Mouse (Mus musculus): ENCODE measurements around the gene Tmbim4. TPM values are rescaled to one million over a fixed set of nuclear protein-coding genes. Genes with fewer than 3 reads are reported as not detected.
A peak's percentile ranks its signal among the peaks of the same experiment; 100 is the strongest.
"Not testable (repeated sequence)": the region's sequence is repeated elsewhere in the genome, so short reads cannot be mapped to it uniquely, and the experiment has no call there.

Tmbim4 gene
- polyA plus RNA-seq, 1 experiment from 2014 or later = 151 TPM

DNA sequence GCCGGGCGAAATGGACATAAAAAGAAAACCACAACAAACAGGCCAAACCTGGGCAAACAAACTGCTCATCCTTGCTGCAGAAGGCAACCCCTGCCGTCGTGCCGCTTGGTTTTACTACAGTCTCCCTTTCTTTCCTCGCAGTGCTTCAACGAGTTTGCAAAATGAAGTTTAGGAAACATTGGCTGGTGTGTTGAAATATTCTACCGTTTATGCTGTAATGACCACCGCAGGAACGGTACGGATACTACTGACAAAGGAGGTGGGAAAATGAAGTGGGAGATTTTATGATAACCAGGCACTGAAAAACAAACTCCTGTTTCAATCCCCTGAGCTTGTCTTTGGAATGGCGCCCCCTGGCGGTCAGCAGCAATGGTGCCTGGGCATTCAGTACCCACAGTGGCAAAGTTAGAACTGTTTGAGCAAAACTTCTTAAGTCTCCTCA lies 592 bp downstream of the Tmbim4 start, which contains the start of gene Irak3:
Gene Irak3, minus strand, starts transcription at position 170 of the 442 bp plus-strand sequence.
- H3K36me3 ChIP-seq = no peaks in the 10 kb centered on the region
- H3K4me2 ChIP-seq = peak within 1 kb of the TSS; percentile 89
- H3K27ac ChIP-seq = peak within 1 kb of the TSS; percentile 24; the same call in 1 of the 2 replicates
- H3K9me3 ChIP-seq (replicated peaks) = no peaks in the 10 kb centered on the region
- WGBS = 2% methylated on average over 13 of the region's 13 CpGs
- H3K9ac ChIP-seq = peak within 1 kb of the TSS; percentile 35
- peaks cover 13% of the 10 kb centered on the region for H3K27me3 ChIP-seq
- peak within 1 kb of the TSS; percentile 53 for H3K4me3 ChIP-seq (replicated peaks)
- peak; percentile 78 for ATAC-seq (replicated peaks; ENCODE audit: low FRiP score)
- peaks cover 13% of the 10 kb centered on the region for H3K4me1 ChIP-seq

- H3K4me2 ChIP-seq = no peak overlapping the region
- H3K27ac ChIP-seq = no peak overlapping the region
- ATAC-seq (replicated peaks; ENCODE audit: low FRiP score) = peak; percentile 56; the same call in 1 of the 2 replicates
Measured at GRCm38 (mm10) chr10:120202467-120203250, 1.3 kb downstream of the Tmbim4 start.

DNA sequence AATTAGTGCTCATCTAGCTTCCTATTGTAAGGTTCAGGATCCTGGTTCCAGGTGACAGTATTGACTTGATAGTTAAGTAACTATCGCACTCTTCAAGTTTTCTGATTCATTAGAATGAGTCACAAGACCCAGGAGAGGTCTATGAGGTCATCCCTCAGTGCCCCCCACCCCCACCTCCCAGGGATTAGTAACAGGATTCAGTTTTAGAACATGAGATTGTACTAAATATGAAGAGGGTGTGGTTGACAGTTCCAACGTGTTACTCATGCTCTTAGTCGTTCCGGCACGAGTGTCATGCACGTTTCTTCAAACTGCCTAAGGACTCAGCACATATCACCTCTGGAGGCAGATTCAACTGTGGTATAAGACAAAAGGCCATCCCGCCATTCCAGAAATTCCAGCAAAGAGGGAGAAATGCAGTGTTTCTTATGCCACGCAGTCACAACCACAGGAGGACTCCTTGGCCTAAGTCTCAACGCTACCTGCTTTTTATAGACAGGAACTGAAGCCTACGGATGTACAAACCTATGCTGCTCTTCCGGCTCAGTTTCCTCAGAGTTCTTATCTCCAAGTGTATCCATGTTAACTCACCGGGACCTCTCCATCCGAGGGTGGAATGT lies 3.3 kb downstream of the Tmbim4 start:
- no peak for ATAC-seq (replicated peaks; ENCODE audit: low FRiP score)
- H3K9me3 ChIP-seq (replicated peaks) = no peaks in the 10 kb centered on the region
- H3K27me3 ChIP-seq = peaks cover 13% of the 10 kb centered on the region
- H3K27ac ChIP-seq = no peak overlapping the region
- no peak overlapping the region for H3K9ac ChIP-seq
- no peak overlapping the region for H3K4me3 ChIP-seq (replicated peaks)
- H3K4me1 ChIP-seq = peaks cover 18% of the 10 kb centered on the region
- WGBS = 85% methylated on average over 13 of the region's 13 CpGs
- no peak overlapping the region for H3K4me2 ChIP-seq
- no peaks in the 10 kb centered on the region for H3K36me3 ChIP-seq

More at GRCm38 (mm10) chr10:120202467-120203250, 1.3 kb downstream of the Tmbim4 start:
- peaks cover 13% of the 10 kb centered on the region for H3K27me3 ChIP-seq
- no peaks in the 10 kb centered on the region for H3K9me3 ChIP-seq (replicated peaks)
- no peak overlapping the region for H3K4me3 ChIP-seq (replicated peaks)
- H3K36me3 ChIP-seq = no peaks in the 10 kb centered on the region
- 64% methylated on average over 16 of the region's 16 CpGs for WGBS
- no peak overlapping the region for H3K9ac ChIP-seq
- H3K4me1 ChIP-seq = peaks cover 13% of the 10 kb centered on the region

DNA sequence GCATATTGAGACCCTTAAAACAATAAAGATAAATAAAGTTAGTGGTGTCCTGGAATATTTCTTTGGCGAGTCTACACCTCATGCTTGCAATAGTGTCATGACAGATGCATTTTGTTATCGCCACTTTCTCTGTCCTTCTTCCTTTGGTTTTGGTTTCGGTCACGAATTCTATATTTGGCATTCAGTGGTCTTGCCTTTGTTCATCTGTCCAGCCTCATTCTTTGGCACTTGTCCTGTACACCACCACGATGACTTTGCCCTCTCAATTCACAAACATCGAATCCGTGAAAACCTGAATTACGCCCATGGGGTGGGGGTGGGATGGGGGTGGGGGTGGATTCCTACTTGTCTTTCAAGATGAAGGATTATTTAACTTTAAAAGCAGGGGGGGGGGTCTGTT lies 6.6 kb downstream of the Tmbim4 start:
- Histone ChIP-seq H3K9ac (no peak overlapping the region), H3K27ac (no peak overlapping the region), H3K9me3 (replicated peaks) (no peaks in the 10 kb centered on the region), H3K27me3 (no peaks in the 10 kb centered on the region), H3K36me3 (peaks cover 13% of the 10 kb centered on the region; the same call in 1 of the 2 replicates), H3K4me2 (no peak overlapping the region), H3K4me1 (peaks cover 10% of the 10 kb centered on the region), H3K4me3 (replicated peaks) (no peak overlapping the region)
- WGBS = 92% methylated on average over 8 of the region's 8 CpGs
- ATAC-seq (replicated peaks; ENCODE audit: low FRiP score) = no peak

DNA sequence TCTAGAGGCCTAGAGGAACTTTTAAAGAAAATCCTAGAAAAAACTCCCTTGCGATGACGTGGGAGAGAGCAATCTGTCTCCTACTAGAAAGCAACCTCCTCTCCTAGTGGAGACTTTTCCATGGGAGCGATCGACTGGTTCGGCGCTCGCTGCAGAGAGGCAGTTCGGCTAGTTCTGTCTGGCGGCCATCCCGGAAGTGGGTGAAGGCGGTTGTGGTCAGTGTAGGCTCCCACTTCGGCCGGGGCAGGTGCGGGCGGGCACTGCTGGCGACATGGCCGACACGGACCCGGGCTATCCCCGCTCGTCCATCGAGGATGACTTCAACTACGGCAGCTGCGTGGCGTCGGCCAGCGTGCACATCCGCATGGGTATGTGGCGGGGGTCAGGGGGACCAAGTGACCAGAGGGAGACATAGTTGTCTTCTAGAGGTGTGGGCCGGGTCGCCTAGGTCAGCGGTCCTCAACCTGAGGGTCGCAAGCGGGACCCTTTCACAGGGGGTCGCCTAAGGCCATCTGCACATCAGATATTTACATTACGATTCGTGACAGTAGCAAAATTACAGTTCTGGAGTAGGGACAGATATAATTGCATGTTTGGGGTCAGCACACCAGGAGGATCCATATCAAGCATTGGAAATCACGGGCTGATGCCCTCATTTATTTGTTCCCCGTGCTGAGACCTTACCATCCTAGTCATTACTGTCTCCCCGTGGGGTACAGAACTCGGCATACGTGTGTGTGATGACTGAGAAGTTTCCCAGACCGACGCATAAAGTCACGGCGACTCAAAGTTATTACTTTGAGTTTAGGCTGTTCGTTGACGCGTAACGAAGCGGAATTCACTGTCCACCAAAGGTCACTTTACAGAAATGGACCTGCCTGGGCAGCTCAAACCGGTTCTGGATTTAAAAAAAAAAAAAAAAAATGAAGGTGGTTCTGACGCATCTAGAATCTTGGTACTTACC lies 7.5 kb downstream of the Tmbim4 start:
- no peaks in the 10 kb centered on the region for H3K27me3 ChIP-seq
- peak overlapping the region; percentile 96 for H3K4me3 ChIP-seq (replicated peaks)
- H3K27ac ChIP-seq = peak overlapping the region; percentile 63; the same call in 1 of the 2 replicates
- H3K4me2 ChIP-seq = peak overlapping the region; percentile 69
- H3K9ac ChIP-seq = peak overlapping the region; percentile 82
- peaks cover 13% of the 10 kb centered on the region; the same call in 1 of the 2 replicates for H3K36me3 ChIP-seq
- WGBS = 3% methylated on average over 53 of the region's 53 CpGs
- peak; percentile 95 for ATAC-seq (replicated peaks; ENCODE audit: low FRiP score)
- peaks cover 10% of the 10 kb centered on the region for H3K4me1 ChIP-seq
- no peaks in the 10 kb centered on the region for H3K9me3 ChIP-seq (replicated peaks)

DNA sequence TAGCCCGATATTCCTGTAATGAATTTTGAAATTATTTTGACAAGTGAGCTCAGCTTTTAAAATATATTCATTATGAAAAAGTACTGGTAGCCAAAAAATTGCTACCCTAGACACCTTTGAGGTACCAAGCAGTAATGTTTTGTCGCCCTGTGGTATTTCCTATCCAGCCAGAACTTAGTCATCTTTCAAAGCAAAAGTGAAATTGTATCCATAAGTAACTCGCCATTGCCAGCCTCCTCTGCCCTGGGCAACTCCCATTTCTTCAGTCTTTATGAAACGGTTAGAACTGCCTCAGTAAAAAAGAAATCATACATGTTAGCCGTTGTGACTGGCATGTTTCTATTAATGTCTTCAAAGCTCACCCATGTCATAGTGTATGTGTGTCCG lies 8.1 kb downstream of the Tmbim4 start:
- 58% methylated on average over 6 of the region's 6 CpGs for WGBS
- H3K4me3 ChIP-seq (replicated peaks) = peak overlapping the region; percentile 96
- H3K36me3 ChIP-seq = peaks cover 13% of the 10 kb centered on the region; the same call in 1 of the 2 replicates
- peak overlapping the region; percentile 30; the same call in 1 of the 2 replicates for H3K27ac ChIP-seq
- no peak for ATAC-seq (replicated peaks; ENCODE audit: low FRiP score)
- H3K4me2 ChIP-seq = peak overlapping the region; percentile 69
- no peaks in the 10 kb centered on the region for H3K9me3 ChIP-seq (replicated peaks)
- H3K9ac ChIP-seq = no peak overlapping the region
- peaks cover 10% of the 10 kb centered on the region for H3K4me1 ChIP-seq
- H3K27me3 ChIP-seq = no peaks in the 10 kb centered on the region

DNA sequence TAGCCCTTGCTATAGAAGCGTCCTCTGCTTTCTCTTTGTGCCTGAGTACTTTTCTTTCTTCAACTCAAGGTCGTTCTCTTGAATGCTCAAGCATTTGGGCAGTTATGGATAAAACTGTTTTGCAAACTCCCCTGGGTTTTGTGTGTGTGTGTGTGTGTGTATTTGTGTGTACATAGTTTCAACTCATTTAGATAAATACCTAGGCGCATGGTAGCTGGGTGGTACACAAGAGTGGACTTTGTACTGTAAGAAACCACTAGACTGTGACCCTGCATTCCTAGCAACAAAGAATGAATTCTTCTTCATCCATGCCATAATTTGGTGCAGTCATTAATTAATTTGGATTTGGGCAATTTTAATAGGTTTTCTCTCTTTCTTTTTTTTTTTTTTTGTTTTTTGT lies 8.7 kb downstream of the Tmbim4 start:
- Histone ChIP-seq H3K27ac (peak overlapping the region; percentile 30; the same call in 1 of the 2 replicates), H3K27me3 (no peaks in the 10 kb centered on the region), H3K9me3 (replicated peaks) (no peaks in the 10 kb centered on the region), H3K4me2 (peak overlapping the region; percentile 69), H3K36me3 (peaks cover 13% of the 10 kb centered on the region; the same call in 1 of the 2 replicates), H3K4me1 (peaks cover 10% of the 10 kb centered on the region), H3K9ac (no peak overlapping the region), H3K4me3 (replicated peaks) (peak overlapping the region; percentile 96)
- 84% methylated on average over 3 of the region's 3 CpGs for WGBS
- no peak for ATAC-seq (replicated peaks; ENCODE audit: low FRiP score)

GRCm38 (mm10) chr10:120217099-120217498 lies 15.7 kb downstream of the Tmbim4 start:
- not testable (repeated sequence) for H3K9me3 ChIP-seq (replicated peaks); H3K4me3 ChIP-seq (replicated peaks); H3K4me2 ChIP-seq; H3K27ac ChIP-seq; H3K4me1 ChIP-seq; ATAC-seq (replicated peaks; ENCODE audit: low FRiP score); H3K27me3 ChIP-seq; H3K9ac ChIP-seq
- WGBS = 89% methylated on average over 1 of the region's 1 CpGs
- H3K36me3 ChIP-seq = peaks cover 30% of the 10 kb centered on the region

DNA sequence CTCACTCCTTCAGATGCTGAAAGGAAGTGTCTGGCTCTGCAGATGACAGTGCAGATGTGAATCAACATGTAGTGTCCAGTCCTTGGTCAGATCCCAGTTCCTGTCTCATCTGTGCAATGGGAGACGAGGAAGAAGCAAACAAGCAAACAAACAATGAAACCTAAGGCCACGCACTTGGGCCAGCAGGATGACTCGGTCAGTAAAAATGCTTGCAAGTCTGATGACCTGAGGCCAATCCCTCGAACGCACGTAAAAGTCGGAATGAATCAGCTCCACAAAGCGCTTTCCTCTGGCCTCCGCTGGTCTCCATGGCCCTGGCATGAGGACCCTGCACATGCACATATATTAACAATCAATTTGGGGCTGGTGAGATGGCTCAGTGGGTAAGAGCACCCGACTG lies 17.6 kb downstream of the Tmbim4 start:
- Histone ChIP-seq H3K4me3 (replicated peaks) (no peak overlapping the region), H3K27ac (no peak overlapping the region), H3K4me1 (no peaks in the 10 kb centered on the region), H3K27me3 (no peaks in the 10 kb centered on the region), H3K36me3 (peaks cover 30% of the 10 kb centered on the region), H3K9ac (no peak overlapping the region), H3K9me3 (replicated peaks) (no peaks in the 10 kb centered on the region), H3K4me2 (no peak overlapping the region)
- 89% methylated on average over 10 of the region's 10 CpGs for WGBS
- no peak for ATAC-seq (replicated peaks; ENCODE audit: low FRiP score)

- 80% methylated on average over 14 of the region's 14 CpGs for WGBS
- no peak overlapping the region for H3K27ac ChIP-seq
- no peak overlapping the region for H3K9ac ChIP-seq
- no peaks in the 10 kb centered on the region for H3K27me3 ChIP-seq
- no peak overlapping the region for H3K4me3 ChIP-seq (replicated peaks)
- H3K4me1 ChIP-seq = no peaks in the 10 kb centered on the region
- no peak for ATAC-seq (replicated peaks; ENCODE audit: low FRiP score)
- H3K36me3 ChIP-seq = peaks cover 36% of the 10 kb centered on the region
- no peak overlapping the region for H3K4me2 ChIP-seq
- H3K9me3 ChIP-seq (replicated peaks) = no peaks in the 10 kb centered on the region
Measured at GRCm38 (mm10) chr10:120219578-120220359, 18.4 kb downstream of the Tmbim4 start.

DNA sequence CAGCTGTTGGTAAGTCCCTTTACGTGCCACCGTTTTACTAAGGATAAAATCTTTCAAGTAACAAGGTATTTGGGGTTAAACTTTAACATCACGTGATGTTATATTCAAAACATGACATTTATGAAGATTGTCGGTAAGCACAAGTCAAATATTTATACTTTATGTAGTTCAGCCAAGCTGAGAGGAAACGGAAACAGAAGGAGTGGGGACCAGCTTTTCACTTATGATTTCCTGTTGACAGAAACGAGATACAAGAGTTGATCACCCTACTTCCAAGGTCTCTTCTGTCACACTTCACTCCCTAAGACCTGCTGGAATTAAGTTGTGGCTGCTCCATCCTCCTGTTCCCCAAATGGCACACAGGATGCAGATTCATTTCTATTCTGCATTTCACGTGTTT lies 19.4 kb downstream of the Tmbim4 start:
- Histone ChIP-seq H3K4me2 (no peak overlapping the region), H3K9me3 (replicated peaks) (no peaks in the 10 kb centered on the region), H3K4me3 (replicated peaks) (no peak overlapping the region), H3K9ac (no peak overlapping the region), H3K36me3 (peaks cover 35% of the 10 kb centered on the region), H3K27me3 (no peaks in the 10 kb centered on the region), H3K4me1 (no peaks in the 10 kb centered on the region), H3K27ac (no peak overlapping the region)
- ATAC-seq (replicated peaks; ENCODE audit: low FRiP score) = no peak
- 76% methylated on average over 7 of the region's 7 CpGs for WGBS
